Comparison of ENCODE assay signal across 1 mouse cellular context in the genomic region with DNA sequence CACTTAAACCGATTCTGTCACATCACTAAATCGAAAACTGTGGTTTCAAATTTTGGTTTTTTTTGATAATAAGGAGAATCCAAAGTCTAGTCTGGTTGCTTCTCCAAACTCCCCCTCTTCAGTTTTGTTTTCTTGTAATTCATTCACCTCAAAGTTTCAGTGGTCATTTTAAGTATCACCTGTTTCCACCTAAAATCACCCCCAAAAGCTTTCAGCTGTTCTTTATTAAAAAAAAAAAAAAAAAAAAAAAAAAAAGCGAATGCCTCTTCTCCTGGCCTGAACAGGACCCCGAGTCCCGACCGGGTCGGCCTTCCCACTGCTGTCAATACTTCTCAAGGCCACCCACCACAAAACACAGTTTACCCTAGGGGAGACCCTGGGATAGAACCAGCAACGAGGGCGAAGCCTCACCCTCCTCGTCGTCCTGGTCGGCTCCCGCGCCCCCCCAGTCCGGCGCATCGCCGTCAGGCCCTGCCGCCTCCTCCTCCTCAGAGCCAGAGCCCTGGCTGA.
TF ChIP-seq lines count a peak whose summit lies in the region.

No protein-coding gene starts in this region.

TF ChIP-seq in CH12.LX, 34 proteins besides CTCF, POLR2A, EP300 and RAD21 (continued from another document):
- no peak for TF ChIP-seq RCOR1 (conservative IDR thresholded peaks at IDR 0.05; ENCODE audit: low read depth, low read length)
TF ChIP-seq in CH12.LX: peak in this region for 1.
